Mouse (Mus musculus) adrenal gland, postnatal 4 days (tissue): ENCODE data around the gene Wnt10b. TPM values are rescaled to one million over a fixed set of nuclear protein-coding genes. Genes with fewer than 3 reads are reported as not detected.

Source experiments
- DNase-seq, 2 experiments: peaks; one replicate each; pipeline ENCODE4 v3.0.0; 2021 to 2022; ENCODE audit warnings: low spot score in 2 of 2, mixed read lengths in 2 of 2
- total RNA-seq, 2 experiments: library from RNA; stranded (reverse); gene quantifications; 2 replicates each; pipeline ENCODE4 v1.2.3; 2021

Wnt10b gene
- total RNA-seq, 2 experiments from 2014 or later: 0.68 to 1.2 TPM

GRCm38 (mm10) chr15:98797835-98798492, 20.0 kb upstream of the Wnt10b start:
- no peak for DNase-seq

- no peak for DNase-seq
Measured at GRCm38 (mm10) chr15:98796803-98797595, 19.0 kb upstream of the Wnt10b start.

GRCm38 (mm10) chr15:98793141-98793698, 15.3 kb upstream of the Wnt10b start:
- DNase-seq: no peak

GRCm38 (mm10) chr15:98792233-98793020, 14.5 kb upstream of the Wnt10b start:
- no peak for DNase-seq

- DNase-seq: no peak
Measured at GRCm38 (mm10) chr15:98791771-98792170, 13.8 kb upstream of the Wnt10b start.

- DNase-seq: no peak
Measured at GRCm38 (mm10) chr15:98791221-98791620, 13.3 kb upstream of the Wnt10b start.

GRCm38 (mm10) chr15:98790761-98791160, 12.8 kb upstream of the Wnt10b start:
- no peak for DNase-seq

GRCm38 (mm10) chr15:98789661-98790535, 11.9 kb upstream of the Wnt10b start, which contains the start of gene Wnt1:
Gene Wnt1 (plus strand): TSS chr15:98789857.
- DNase-seq: no peak

GRCm38 (mm10) chr15:98788972-98789660, 11.2 kb upstream of the Wnt10b start:
- no peak for DNase-seq

GRCm38 (mm10) chr15:98787930-98788329, 10.0 kb upstream of the Wnt10b start:
- DNase-seq: no peak

GRCm38 (mm10) chr15:98785744-98786143, 7.8 kb upstream of the Wnt10b start:
- DNase-seq: no peak

- no peak for DNase-seq
Measured at GRCm38 (mm10) chr15:98781166-98781565, 3.2 kb upstream of the Wnt10b start.

GRCm38 (mm10) chr15:98780573-98780972, 2.6 kb upstream of the Wnt10b start:
- no peak for DNase-seq

- DNase-seq: no peak
Measured at GRCm38 (mm10) chr15:98780075-98780474, 2.1 kb upstream of the Wnt10b start.

GRCm38 (mm10) chr15:98778806-98779205, 856 bp upstream of the Wnt10b start:
- no peak for DNase-seq

- DNase-seq: no peak
Measured at GRCm38 (mm10) chr15:98778191-98778770, 331 bp upstream of the Wnt10b start.

- DNase-seq: no peak
Measured at GRCm38 (mm10) chr15:98777005-98777616, 839 bp downstream of the Wnt10b start.

- no peak for DNase-seq
Measured at GRCm38 (mm10) chr15:98776280-98777004, 1.5 kb downstream of the Wnt10b start.
